Mouse (Mus musculus) left cerebral cortex, adult 8-10 months (tissue): ENCODE data around the gene Tmem121. TPM values are rescaled to one million over a fixed set of nuclear protein-coding genes. Genes with fewer than 3 reads are reported as not detected.
"Not testable (repeated sequence)": the region's sequence is repeated elsewhere in the genome, so short reads cannot be mapped to it uniquely, and the experiment has no call there.

Experiments used
- DNase-seq, 2 experiments: peaks; one replicate each; pipeline ENCODE4 v3.0.0; 2022; ENCODE audit warnings: low spot score in 2 of 2
- total RNA-seq, 4 experiments: library from RNA; stranded (reverse); gene quantifications; 2 replicates each; pipeline ENCODE4 v1.2.4; 2022

Gene Tmem121
- total RNA-seq, 4 experiments from 2014 or later = 21.4 to 23.8 (median 23.1) TPM

DNA sequence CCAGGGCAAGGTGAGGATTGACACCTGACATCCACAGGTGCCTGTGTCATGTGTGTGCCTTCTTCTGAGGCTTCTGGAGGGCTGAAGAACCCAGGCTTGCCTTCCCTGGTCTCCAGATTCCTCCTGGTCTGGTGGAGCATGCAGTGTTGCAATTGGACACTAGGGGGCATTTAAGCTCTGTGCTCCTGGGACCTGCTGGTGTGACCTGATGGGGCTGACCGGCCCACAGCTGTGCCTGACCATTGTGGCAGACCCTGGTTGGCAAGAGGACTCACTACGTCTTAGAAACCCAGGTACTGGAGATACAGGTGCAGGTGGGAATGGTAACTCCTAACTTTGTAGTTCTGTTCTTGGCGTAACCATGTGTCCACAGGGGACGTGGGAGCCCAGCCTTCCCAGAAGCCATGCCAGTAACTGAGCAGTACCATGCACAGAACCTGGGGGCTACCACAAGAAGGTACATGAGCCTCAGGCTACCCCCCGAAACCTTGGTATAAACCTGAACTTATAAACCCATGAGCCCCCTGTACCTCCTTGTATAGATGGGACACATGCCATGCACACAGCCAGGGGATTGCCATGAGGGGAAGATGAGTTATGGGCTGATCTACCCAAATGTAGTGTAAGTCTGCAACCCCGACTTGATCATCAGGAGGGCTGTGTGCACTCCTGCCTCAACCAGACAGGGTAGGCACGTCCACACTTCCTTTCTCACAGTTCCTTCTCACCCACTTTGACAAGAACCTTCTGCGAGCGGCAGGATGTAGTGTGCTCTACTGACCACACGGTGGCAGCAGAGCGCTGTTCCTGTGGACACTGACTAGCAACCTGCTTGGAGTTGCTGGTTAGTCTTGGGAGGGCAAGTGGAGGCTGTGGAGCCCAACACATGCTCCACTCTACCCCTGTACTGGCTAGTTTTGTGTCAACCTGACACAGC lies 31.8 kb downstream of the Tmem121 start:
- DNase-seq = peak in 1 of 2 experiments; percentile 24

DNA sequence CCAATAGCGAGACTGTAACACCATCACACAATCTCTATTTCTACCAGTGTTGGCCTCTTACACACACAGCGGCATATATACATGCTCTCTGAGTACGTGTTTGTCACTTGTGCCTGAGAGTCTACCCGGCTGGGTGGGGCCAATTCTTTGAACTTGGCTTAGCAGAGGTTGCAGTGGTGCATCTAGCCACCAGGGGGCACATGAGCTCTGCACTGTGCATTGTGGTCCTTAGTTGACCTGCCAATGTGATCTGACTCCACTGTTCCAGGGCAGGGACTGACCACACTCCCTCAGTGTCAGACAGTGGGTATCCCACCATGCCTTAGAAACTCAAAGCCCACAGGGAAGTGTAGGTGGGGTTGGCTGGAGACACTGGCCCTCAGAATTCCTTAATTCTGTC lies 34.1 kb downstream of the Tmem121 start:
- no peak for DNase-seq

DNA sequence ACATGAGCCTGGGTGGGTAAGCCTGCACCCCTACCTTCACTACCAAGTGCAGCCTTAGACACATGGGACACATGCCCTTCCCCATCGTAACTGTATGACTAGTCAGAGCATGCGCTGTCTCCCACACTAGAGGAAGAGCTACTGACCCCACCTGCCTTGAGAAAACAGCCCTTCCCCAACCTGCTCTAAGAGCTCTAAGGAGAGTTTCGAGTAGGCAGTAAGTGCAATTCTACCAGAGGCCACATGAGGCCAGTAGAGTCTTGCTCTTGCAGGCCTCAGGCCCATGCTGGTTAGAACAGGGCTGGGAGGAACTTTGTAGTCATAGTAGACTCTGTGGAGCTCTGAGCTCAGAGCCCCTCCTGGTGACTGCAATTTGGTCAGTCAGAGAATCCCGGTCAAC lies 34.7 kb downstream of the Tmem121 start:
- DNase-seq = peak in 1 of 2 experiments; percentile 34

DNA sequence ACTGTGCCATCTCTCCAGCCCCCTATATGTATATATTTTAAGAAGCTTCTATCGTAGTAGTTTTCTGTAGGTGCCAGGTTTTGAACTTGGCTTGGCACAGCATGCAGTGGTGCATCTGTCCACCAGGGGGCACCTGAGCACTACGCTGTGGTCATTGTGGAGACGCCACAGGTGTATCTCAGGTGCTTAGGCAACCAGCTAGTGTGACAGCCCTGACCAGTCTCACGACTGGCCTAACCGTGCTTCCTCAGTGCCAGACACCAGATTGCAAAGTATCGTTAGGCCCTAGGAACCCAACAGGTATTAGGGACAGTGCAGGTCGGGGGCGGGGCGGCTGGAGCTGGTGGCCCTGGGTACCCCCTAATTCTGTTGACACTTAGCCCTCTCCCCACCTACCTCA lies 35.6 kb downstream of the Tmem121 start:
- no peak for DNase-seq

DNA sequence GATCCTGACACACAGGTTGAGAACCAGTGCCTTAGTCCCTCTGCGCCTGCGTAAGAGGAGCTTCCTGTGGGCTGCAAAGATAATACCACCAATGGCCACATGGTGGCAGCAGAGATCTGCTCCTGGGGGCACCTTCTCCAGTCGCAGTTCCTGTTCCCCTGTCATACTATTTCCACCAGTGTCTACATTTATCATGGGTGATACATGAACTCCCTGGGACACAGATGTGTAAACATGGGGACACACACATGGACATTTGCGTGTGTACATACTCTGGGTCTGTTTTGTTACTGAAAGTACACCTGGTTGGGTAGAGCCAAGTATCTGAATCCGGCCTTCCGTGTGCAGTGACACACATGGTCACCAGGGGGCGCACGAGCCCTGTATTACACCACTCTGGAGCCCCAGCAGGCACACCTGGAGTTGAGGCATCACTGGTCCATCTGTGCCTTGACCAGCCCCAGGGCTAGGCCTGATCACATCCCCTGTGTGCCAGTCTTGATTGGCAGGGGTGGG lies 36.4 kb downstream of the Tmem121 start:
- peak; percentile 64 to 89 for DNase-seq

DNA sequence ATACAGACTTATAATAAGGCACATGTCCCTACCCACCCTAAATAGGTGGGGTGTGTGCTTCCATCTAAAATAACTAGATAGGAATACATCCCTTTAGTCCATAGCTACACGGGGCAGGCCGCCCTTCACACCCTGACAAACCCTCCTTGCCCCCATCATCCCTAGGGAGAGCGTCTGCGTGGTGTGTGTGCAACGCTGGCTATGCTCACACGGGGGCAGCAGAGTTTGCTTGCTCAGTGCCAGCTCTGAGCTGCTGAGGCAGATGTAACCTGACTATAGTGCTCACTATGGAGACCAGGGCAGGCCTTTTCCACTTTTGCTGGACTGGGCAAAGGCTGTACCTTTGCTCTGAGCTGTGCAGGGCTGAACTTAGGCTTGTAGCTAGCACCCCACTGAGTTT lies 37.0 kb downstream of the Tmem121 start:
- DNase-seq = no peak

DNA sequence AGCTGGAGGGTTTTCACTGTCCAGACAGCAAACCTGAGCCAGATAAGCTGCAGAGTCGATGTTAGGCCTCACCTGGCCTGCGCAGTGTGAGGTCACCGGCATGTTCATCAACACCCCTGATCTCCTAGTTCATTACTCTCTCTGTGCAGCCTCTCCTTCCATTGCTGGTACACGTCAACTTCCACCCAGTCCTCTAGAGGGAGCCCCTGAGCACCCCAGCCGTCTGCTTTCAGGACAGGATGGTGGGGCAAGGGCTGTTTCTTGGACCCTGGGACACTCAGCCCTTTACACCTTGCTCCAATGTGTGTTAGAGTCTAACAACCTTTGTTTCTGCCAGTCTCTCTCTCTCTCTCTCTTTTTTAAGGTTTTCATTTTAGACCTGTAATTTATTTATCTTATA lies 38.5 kb downstream of the Tmem121 start:
- no peak for DNase-seq

DNA sequence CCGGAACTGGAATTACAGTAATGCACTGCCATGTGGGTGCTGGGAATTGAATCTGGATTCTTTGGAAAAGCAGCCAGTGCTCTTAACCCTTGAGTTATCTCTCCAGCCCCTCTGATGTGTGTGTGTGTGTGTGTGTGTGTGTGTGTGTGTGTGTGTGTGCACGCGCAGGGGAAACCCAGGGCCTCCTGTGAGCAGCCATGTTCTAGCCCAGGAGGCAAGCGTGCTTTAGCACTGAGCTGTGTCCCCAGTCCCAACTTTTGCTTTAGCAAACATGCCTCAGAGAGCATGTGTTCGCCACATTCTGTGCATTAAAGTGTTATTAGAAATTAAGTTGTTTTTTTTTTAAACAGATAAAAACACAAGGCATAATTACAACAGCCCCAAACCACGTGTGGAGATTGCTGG lies 39.0 kb downstream of the Tmem121 start:
- DNase-seq = no peak

DNA sequence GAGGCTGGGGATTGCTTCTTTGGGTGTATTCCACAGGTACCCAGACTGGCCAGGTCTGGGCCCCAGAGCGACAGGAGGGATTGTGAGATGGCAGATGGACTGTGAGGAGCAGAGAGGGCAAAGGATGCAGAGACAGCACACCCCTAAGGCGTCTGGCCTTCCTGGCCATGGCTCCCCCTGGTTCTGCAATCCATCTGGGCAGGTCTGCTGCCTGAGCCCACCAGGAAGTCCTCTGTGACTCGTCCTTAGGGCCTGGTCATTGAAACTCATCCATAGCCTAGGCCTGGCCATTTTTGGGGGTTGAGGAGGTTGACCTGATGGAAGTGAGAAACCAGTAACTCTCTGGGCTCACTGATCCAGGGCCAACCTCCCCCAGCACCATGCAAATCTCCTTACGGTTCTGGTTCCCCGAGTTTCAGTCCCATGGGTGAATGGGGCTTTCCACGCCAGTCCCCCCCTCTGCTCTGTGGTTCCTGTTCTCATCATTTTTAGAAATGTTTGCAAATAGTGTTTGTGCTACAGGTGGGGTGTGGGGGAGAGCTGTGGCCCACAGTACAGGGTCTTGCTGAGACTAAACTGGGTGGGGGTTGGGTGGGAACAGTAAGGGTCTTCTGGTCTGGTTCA lies 42.4 kb downstream of the Tmem121 start:
- DNase-seq = no peak

DNA sequence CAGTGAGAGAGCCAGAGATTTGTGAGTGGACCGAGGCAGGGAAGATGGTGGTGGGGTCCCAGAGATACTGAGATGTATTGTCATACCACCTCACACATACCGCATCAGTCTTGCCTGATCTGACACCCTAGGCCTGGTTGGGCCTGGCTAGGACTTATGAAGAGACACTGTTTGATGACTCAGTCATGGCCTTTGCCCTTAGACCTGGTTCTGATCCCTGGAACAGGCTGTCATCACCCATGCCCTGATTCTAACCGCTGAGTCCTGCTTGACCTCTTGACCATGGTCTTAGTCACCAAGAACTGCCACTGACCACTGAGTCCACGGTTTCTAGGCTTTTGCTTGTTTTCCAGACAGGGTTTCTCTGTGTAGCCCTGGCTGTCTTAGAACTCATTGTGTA lies 45.0 kb downstream of the Tmem121 start:
- DNase-seq = no peak

DNA sequence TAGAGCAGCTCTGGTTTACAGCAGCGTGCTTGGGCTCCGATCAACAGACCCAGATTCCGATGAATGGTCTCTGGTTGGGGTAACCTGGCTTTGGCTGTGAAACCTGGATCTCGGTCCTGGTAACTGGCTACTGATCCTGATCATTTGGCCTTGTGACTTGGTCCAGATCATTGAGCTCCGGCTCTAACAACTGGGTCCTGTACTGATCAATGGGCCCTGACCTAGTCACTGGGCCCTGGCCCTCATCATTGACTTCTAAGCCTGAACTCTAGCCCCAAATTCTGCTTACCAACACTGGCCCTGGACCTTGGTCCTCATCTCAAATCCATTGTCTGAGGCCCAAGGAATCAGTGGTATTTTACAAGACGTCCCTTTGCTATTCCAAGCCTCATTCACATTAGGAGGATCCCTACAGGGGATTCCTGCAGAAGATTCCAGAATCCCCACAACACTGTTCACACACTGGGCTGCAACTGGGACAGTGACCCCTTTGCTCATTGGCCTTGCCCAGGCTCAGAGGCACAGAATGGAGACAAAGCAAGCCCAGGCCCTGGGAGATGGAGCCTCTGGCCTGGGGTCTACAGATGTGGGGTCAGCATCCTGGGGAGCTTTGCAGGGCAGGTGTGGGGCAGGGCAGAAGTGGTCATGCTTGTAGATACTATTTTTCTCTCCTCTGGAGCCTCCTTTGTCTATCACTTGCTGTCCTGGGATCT lies 46.0 kb downstream of the Tmem121 start:
- DNase-seq = not testable (repeated sequence)

DNA sequence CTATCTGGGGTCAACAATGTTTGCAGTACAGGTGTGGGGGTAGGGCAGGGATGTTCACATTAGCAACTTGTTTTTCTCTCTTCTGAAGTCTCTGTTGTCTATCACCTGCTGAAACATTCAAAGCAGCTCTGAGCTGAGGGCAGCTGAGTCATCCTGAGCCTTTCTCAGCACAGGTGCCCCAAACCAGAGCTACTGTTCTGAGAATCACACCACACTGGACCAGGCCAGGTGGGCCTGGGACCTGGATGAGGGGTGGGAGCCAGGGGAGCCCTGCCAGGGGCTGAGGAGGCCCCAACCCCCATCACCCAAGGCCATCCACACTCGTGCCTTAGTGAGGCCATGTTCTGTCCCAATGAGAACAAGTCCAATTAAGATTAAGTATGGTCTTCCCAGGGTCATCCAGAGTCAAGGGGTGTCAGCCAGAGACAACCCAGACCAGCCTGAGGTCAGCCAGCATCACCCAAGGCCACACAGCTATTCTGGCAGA lies 46.6 kb downstream of the Tmem121 start:
- not testable (repeated sequence) for DNase-seq

Other genes starting within 250 kb of the Tmem121 start
- gene Nudt14, start 243.8 kb upstream of the Tmem121 start, total RNA-seq = 10 to 100 TPM in 3 of 4 experiments, 1 to 10 TPM in 1; 9.8 to 17.1 (median 11.8) TPM
- 10 to 100 TPM; 64.2 to 73.5 (median 68.7) TPM for gene Btbd6, start 209.4 kb upstream of the Tmem121 start, total RNA-seq
- gene Brf1, start 185.2 kb upstream of the Tmem121 start, total RNA-seq = 10 to 100 TPM; 46.0 to 56.9 (median 48.2) TPM
- gene Pacs2, start 171.4 kb upstream of the Tmem121 start, total RNA-seq = 100 to 1,000 TPM in 2 of 4 experiments, 10 to 100 TPM in 2; 90.4 to 105 (median 97.5) TPM
- gene Tex22, start 111.4 kb upstream of the Tmem121 start, total RNA-seq = 1 to 10 TPM in 2 of 4 experiments, under 1 TPM in 2; 0.30 to 1.5 (median 0.96) TPM
- gene Mta1, start 87.7 kb upstream of the Tmem121 start, total RNA-seq = 10 to 100 TPM; 70.5 to 74.5 (median 71.6) TPM
- gene Crip2, start 45.7 kb upstream of the Tmem121 start, total RNA-seq = 100 to 1,000 TPM; 142 to 161 (median 148) TPM
- gene Crip1, start 39.6 kb upstream of the Tmem121 start, total RNA-seq = 10 to 100 TPM; 12.4 to 18.7 (median 16.3) TPM
- gene Tedc1, start 29.5 kb upstream of the Tmem121 start, total RNA-seq = 1 to 10 TPM; 1.0 to 2.1 (median 1.6) TPM